In genomic region chr3:57845786-57846661, GRCm38 (mm10) we compare ENCODE assay signal across 8 mouse cellular contexts. TPM values are rescaled to one million over a fixed set of nuclear protein-coding genes. Genes with fewer than 3 reads are reported as not detected.
DNase-seq lines count a peak whose midpoint lies in the region; ATAC-seq lines count a peak whose summit lies in the region.

No protein-coding gene starts in this region.

- H3K4me3 ChIP-seq in forebrain, embryonic 14.5 days (ENCODE audit: low read depth, low read length) = peak overlapping the region; percentile 98
- H3K4me3 ChIP-seq in intestine, embryonic 16.5 days (ENCODE audit: low read length) = peak overlapping the region; percentile 95
- peak overlapping the region; percentile 96 for H3K4me3 ChIP-seq in stomach, embryonic 14.5 days (ENCODE audit: low read depth, low read length)

- 0 out of 2 replicates have a peak, but pooled peaks cover 2% of the 10 kb centered on the region for H3K9me3 ChIP-seq in forebrain, embryonic 14.5 days (replicated peaks; ENCODE audit: control insufficient read depth, low read length)
- H3K9me3 ChIP-seq in intestine, embryonic 16.5 days (ENCODE audit: control insufficient read depth, low read length) = no peaks in the 10 kb centered on the region
- H3K9me3 ChIP-seq in stomach, embryonic 14.5 days (ENCODE audit: control insufficient read depth, low read depth, low read length) = no peaks in the 10 kb centered on the region

- peak; percentile 9 to 40 for DNase-seq in heart, adult 18-20 months
- DNase-seq in heart, postnatal 25 days (ENCODE audit: low spot score) = no peak
- DNase-seq in brain, adult 2 months (ENCODE audit: low read depth, low spot score) = peak; percentile 80
- DNase-seq in forebrain, embryonic 14.5 days (ENCODE audit: low spot score) = peak; percentile 81
- DNase-seq in lung, postnatal 10 days = peak; percentile 6

- H3K27me3 ChIP-seq in forebrain, embryonic 14.5 days (replicated peaks; ENCODE audit: control insufficient read depth, insufficient read depth, low read length) = no peaks in the 10 kb centered on the region
- H3K27me3 ChIP-seq in intestine, embryonic 16.5 days (replicated peaks; ENCODE audit: control insufficient read depth, insufficient read depth, low read length) = no peaks in the 10 kb centered on the region
- H3K27me3 ChIP-seq in stomach, embryonic 14.5 days (ENCODE audit: control insufficient read depth, insufficient read depth, low read length) = no peaks in the 10 kb centered on the region

- H3K27ac ChIP-seq in forebrain, embryonic 14.5 days (ENCODE audit: low read depth, low read length) = peak overlapping the region; percentile 99
- no peak overlapping the region for H3K27ac ChIP-seq in intestine, embryonic 16.5 days (ENCODE audit: low read length)
- H3K27ac ChIP-seq in stomach, embryonic 14.5 days (ENCODE audit: low read length) = no peak overlapping the region

- peak overlapping the region; percentile 55 for H3K4me2 ChIP-seq in forebrain, embryonic 14.5 days (ENCODE audit: low read length)
- peak overlapping the region; percentile 92 for H3K4me2 ChIP-seq in intestine, embryonic 16.5 days (ENCODE audit: low read depth, low read length)
- H3K4me2 ChIP-seq in stomach, embryonic 14.5 days (replicated peaks; ENCODE audit: low read depth, low read length) = peak overlapping the region; percentile 63

- ATAC-seq in forebrain, embryonic 14.5 days = no peak; the same call in 1 of the 2 replicates
- ATAC-seq in intestine, embryonic 16.5 days = no peak
- no peak for ATAC-seq in stomach, embryonic 14.5 days (ENCODE audit: insufficient number of reproducible peaks, insufficient read depth, low FRiP score, low read depth)
- no peak for ATAC-seq in megakaryocyte-erythroid progenitor cell, adult 5-6 weeks (replicated peaks; ENCODE audit: low FRiP score, low TSS enrichment, poor library complexity, severe bottlenecking)

- 2% methylated on average over 11 of the region's 11 CpGs for WGBS in forebrain, embryonic 14.5 days
- 19% methylated on average over 11 of the region's 11 CpGs for WGBS in intestine, embryonic 16.5 days
- 17% methylated on average over 11 of the region's 11 CpGs for WGBS in stomach, embryonic 14.5 days

- peak overlapping the region; percentile 99 for H3K9ac ChIP-seq in forebrain, embryonic 14.5 days (ENCODE audit: low read length)
- H3K9ac ChIP-seq in intestine, embryonic 16.5 days (ENCODE audit: low read depth, low read length) = peak overlapping the region; percentile 85
- peak overlapping the region; percentile 76; the same call in 1 of the 2 replicates for H3K9ac ChIP-seq in stomach, embryonic 14.5 days (replicated peaks; ENCODE audit: low read depth, low read length)

- H3K36me3 ChIP-seq in forebrain, embryonic 14.5 days (ENCODE audit: control insufficient read depth, insufficient read depth, low read length) = peaks cover 30% of the 10 kb centered on the region
- H3K36me3 ChIP-seq in intestine, embryonic 16.5 days (ENCODE audit: control insufficient read depth, insufficient read depth, low read length) = no peaks in the 10 kb centered on the region
- H3K36me3 ChIP-seq in stomach, embryonic 14.5 days (ENCODE audit: control insufficient read depth, insufficient read depth, low read length) = peaks cover 20% of the 10 kb centered on the region; the same call in 1 of the 2 replicates

- peaks cover 11% of the 10 kb centered on the region; the same call in 1 of the 2 replicates for H3K4me1 ChIP-seq in forebrain, embryonic 14.5 days (ENCODE audit: control insufficient read depth, insufficient read depth, low read length)
- H3K4me1 ChIP-seq in intestine, embryonic 16.5 days (ENCODE audit: control insufficient read depth, insufficient read depth, low read length) = peaks cover 5% of the 10 kb centered on the region
- H3K4me1 ChIP-seq in stomach, embryonic 14.5 days (ENCODE audit: control insufficient read depth, insufficient read depth, low read length) = peaks cover 7% of the 10 kb centered on the region; the same call in 1 of the 2 replicates

- intact Hi-C loops in heart, postnatal 25 days (cut with DNase I) = loop anchor here (10.0 kb wide), 3 partner anchors 181 to 649 kb away; partner anchors contain the start of gene Tsc22d2

RNA-seq across cellular contexts. Expression of gene Pfn2, which starts 1.9 kb away (rescaled TPM):
- 10 to 100 TPM; 40.1 to 42.2 TPM for total RNA-seq in heart, adult 18-20 months (2021)
- 10 to 100 TPM; 34.3 to 34.7 TPM for total RNA-seq in heart, postnatal 25 days (2021)
- 566 and 594 TPM in 2 replicates for polyA plus RNA-seq in forebrain, embryonic 14.5 days (2014; fragmentation: Nextera tagmentation; extraction: Ambion mirVana)
- 49.6 and 53.4 TPM in 2 replicates for polyA plus RNA-seq in intestine, embryonic 16.5 days (2015; fragmentation: Nextera tagmentation; extraction: Ambion mirVana)
- 105 TPM in 2 replicates for polyA plus RNA-seq in stomach, embryonic 14.5 days (2014; fragmentation: Nextera tagmentation; extraction: Ambion mirVana)
- total RNA-seq in megakaryocyte-erythroid progenitor cell, adult 5-6 weeks (2014; fragmentation: Nextera tagmentation) = not detected in 2 replicates
- total RNA-seq in megakaryocyte-erythroid progenitor cell, adult 5-6 weeks (2017) = 1.1 and 3.2 TPM in 2 replicates

Comparison
In these comparisons a context has a peak if more than half of its experiments do, and no peak if none do; other contexts are left out.
1. RNA of gene Pfn2, which starts 1.9 kb away (total RNA-seq): 40.1 to 42.2 TPM in heart, adult 18-20 months and 34.3 to 34.7 TPM in heart, postnatal 25 days; 1.1 to 3.2 TPM in megakaryocyte-erythroid progenitor cell, adult 5-6 weeks; every median in the first group is over 4 times any median in the second.
2. Peak in every context shown above with its lines, with median percentiles within 50 percentile points of each other: H3K4me2 ChIP-seq, H3K4me3 ChIP-seq and H3K9ac ChIP-seq.